Mouse (Mus musculus) cerebellum, adult 11-12 months (tissue): Measurements from ENCODE around the gene BC049715.
"Not testable (repeated sequence)": the region's sequence is repeated elsewhere in the genome, so short reads cannot be mapped to it uniquely, and the experiment has no call there.

Source experiments
- DNase-seq: peaks from one replicate; pipeline ENCODE4 v3.0.0; 2022

The BC049715 gene

GRCm38 (mm10) chr6:136827516-136827880, at the start of gene BC049715:
BC049715 (plus strand) TSS chr6:136827626.
- DNase-seq = no peak

GRCm38 (mm10) chr6:136781377-136781986, 45.9 kb upstream of the BC049715 start, which contains the start of gene Gucy2c:
Gucy2c (minus strand) TSS chr6:136781765.
- DNase-seq = no peak

GRCm38 (mm10) chr6:136782146-136782545, 45.3 kb upstream of the BC049715 start:
- DNase-seq = no peak

DNA sequence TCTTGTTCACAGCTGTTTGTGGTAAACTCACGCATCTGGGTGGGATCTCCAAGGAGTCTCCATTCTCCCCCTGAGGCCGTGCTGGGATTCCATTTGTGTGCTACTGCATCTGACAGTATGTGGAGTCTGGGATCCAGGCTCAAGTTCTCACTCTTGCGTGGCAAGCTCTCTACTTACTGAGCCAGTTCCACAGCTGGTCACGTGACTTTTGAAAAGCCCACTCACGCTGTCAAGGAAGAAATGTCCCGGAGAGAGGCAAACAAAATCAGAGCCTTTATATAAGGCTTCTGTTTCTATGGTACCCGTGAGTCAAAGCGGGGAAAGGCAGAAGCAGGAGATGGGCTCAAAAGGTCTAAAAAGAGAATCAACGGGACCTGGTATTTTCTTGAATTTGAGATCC, 44.7 kb upstream of the BC049715 start:
- DNase-seq = no peak

GRCm38 (mm10) chr6:136789391-136789971, 37.9 kb upstream of the BC049715 start:
- no peak for DNase-seq

- no peak for DNase-seq
Measured at GRCm38 (mm10) chr6:136792884-136793758, 34.3 kb upstream of the BC049715 start.

DNA sequence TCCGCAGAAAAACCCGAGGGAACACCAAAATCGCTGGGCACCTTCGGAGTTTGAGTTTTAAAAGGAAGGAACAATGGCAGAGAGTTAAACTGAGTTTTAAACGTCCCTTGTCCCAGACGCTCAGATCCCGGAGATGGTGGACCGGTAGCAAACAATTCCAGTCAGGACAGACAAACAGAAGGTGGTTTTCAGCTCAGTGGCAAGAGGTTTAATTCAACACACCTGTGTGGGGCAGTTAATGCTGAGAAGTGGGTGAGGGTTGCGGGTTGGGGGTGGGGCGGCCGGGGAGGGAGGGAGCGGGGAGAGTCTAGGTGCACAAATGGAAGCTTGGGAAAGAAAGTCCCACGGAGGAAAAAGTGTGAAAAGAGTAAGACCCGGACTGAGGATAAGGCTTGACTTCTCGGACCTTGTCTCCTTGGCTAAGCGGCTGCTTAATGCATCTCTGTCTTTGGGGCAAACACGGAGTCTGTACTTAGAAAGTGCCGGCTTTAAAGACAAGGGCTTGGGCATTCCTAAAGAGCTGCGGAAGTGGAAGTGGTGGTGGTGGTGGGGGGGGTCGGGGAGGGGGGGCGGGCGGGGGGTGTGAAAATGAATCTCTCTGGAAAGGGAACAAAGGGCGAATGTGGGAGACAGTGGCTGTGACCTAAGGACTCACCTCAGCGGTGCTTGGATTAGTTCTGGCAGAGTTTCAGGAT, 33.4 kb upstream of the BC049715 start:
- DNase-seq = no peak

GRCm38 (mm10) chr6:136795110-136795509, 32.3 kb upstream of the BC049715 start:
- no peak for DNase-seq

- DNase-seq = no peak
Measured at GRCm38 (mm10) chr6:136795850-136796249, 31.6 kb upstream of the BC049715 start.

DNA sequence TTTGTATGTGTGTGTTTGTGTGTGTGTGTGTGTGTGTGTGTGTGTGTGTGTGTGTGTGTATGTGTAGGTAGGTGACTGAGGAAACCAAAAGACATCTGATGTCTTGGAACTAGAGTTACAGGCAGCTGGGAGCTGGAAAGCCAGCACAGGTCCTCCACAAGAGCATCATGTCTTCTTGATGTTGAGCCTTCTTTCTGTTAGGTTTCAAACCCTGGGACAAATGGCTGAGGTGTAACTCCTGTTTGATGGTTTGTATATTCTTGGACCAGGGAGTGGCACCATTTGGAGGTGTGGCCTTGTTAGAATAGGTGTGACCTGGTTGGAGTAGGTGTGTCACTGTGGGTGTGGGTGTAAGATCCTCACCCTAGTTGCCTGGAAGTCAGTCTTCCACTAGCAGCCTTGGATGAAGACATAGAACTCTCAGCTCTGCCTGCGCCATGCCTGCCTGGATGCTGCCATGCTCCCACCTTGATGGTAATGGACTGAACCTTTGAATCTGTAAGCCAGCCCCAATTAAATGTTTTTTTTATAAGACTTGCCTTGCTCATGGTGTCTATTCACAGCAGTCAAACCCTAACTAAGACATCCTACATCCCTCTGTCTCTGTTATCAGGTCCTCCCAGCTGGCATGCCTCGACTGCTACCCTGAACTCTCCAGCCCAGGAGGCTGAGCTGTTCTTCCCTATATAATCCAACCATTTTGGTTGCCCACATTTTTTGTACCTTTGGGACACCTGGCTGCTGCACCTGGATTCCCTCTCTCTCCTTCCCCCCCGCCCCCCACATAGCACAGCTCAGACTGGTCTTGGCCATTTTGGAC, 29.3 kb upstream of the BC049715 start:
- not testable (repeated sequence) for DNase-seq

DNA sequence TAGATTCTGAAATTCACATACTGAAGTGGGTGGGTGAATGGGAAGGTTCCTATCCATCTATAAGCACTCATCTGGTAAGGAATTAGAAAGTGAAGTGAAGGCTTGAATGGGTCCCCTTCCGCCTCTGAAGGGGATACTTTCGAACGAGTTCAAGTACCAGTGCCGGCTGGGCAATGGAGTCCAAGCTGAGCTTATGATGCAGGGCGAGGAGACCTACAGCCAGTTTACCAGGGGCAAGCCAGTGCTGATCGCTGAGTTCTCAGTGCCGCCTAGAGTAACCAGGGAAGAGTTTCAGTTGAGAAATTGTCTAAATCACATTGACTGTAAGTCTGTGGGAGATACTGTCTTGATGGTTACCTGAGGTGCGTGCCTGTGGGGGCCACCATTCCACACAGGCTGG, 26.7 kb upstream of the BC049715 start:
- DNase-seq = no peak

- no peak for DNase-seq
Measured at GRCm38 (mm10) chr6:136801274-136801673, 26.2 kb upstream of the BC049715 start.

GRCm38 (mm10) chr6:136803093-136803738, 24.2 kb upstream of the BC049715 start:
- DNase-seq = no peak

DNA sequence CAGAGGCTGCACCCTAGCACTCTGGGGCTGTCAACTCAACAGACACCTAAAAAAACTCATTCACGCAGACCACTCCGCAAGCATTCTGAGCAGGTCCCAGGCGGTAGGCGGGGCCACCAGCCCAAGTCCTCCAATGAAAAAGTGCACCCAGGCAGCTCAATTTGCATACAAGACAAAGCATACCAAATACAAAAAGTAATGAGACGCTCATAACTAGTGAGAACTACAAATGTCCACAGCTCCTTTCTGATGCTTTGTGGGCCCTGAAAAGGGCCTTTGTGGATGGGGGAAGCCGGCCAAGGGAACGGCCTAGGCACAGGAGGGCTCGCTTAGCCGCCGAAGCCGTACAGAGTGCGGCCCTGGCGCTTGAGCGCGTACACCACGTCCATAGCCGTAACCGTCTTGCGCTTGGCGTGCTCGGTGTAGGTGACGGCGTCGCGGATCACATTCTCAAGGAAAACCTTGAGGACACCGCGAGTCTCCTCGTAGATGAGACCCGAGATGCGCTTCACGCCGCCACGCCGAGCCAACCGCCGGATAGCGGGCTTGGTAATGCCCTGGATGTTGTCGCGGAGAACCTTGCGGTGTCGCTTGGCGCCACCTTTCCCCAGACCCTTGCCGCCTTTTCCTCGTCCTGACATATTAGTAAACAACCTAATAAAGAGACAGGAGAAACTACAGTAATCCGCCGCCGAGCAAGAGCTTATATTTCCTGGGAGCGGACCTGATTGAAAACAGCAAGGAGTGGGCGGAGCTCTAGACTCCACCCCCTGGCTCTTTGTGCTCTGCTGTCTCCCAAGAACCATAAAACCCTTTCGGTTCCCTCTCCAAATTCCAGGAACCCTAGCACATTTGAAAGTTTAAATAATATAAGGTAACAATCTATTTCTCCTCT, 23.4 kb upstream of the BC049715 start, which contains the start of gene Hist4h4:
TSS of gene Hist4h4 (minus strand) at position 677 of the 895 bp plus-strand sequence.
- DNase-seq = peak; percentile 95

GRCm38 (mm10) chr6:136804705-136805408, 22.6 kb upstream of the BC049715 start:
- no peak for DNase-seq

DNA sequence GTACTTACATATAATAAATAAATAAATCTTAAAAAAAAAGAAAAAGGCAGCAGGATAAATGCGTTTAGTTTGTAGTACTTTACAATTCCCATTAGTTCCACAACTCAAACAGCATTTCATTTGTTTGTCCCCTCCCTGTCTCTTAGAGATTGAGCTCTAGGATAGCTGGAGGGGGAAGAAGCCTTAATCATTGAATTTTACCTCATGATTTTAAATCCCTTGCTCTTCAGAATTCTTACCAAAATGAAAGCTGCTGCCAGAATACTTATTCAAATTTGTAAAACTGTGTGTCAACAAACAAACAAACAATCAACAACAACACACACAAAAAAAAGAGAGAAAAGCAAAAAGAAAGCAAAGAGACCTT, 22.0 kb upstream of the BC049715 start:
- no peak for DNase-seq

GRCm38 (mm10) chr6:136806819-136807218, 20.6 kb upstream of the BC049715 start:
- DNase-seq = no peak

DNA sequence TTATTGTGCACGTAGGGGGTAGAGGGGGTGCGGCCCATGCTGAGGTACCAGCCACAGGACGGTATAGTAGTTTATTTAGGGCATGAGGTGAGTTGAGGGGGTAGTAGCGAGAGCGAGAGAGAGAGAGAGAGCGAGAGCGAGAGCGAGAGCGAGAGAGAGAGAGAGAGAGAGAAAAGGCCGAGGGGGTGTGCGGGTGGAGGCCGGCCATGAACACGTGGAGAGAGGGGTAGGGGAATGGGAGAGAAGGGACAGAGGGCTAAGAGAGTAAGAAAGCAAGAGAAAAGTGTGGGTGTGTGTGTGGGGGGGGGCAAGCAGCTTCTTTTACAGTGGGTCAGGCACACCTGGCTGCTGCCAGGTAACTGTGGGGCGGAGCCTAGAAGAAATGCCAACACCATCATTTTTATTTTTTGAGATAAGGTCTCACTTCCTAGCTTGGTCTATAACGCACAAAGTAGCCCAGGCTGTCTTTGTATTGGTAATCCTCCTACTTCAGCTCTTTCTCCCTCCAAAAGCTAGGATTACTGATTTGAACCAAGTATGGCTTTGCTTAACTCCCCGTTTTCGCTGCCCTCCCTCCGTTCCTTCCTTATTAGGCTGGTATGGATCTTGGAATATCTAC, 19.9 kb upstream of the BC049715 start:
- DNase-seq = peak; percentile 45

DNA sequence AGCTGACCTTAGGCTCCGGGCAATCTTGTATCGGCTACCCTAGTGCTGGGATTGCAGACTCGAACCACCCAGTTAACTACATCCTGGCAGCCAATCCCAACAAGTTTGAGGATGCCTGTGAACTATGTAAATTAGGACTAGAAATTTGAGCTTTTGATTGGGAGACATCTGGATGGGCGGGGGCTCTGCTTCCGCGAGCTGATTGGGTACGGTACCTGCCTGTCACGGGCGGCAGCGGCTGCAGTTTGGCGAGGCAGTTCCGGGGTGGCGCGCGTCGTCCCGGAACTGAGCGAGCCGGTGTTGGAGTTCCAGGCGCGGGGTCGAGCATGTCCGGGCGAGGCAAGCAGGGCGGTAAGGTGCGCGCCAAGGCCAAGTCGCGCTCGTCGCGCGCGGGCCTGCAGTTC, 19.4 kb upstream of the BC049715 start, which contains the start of gene H2afj:
TSS of gene H2afj (plus strand) at position 231 of the 404 bp plus-strand sequence.
- peak; percentile 97 for DNase-seq
